Mouse (Mus musculus) lung, postnatal 0 days (tissue): ENCODE measurements around the gene Drd4. TPM values are rescaled to one million over a fixed set of nuclear protein-coding genes. Genes with fewer than 3 reads are reported as not detected.

ENCODE experiments used
- ATAC-seq: fragments of 200-750 bp; cut with Nextera tagmentation; 2 replicates; pipeline ENCODE4 v1.8.0; 2017; ENCODE audit warnings: moderate library complexity
- DNase-seq: peaks from one replicate; pipeline ENCODE4 v3.0.0-alpha.2; 2016; ENCODE audit warnings: low spot score
- H3K27ac ChIP-seq: fragments of 300-500 bp; sonication (generic); 2 replicates; pipeline ENCODE4 v1.5.1; 2014; ENCODE audit warnings: antibody characterized with exemption, mild to moderate bottlenecking, low read length, mixed read lengths
- H3K27me3 ChIP-seq: fragments of 300-500 bp; sonication (generic); replicated peaks from 2 replicates; pipeline ENCODE4 v1.6.1; 2014; ENCODE audit warnings: low read length, mixed read lengths; ENCODE audit not compliant: insufficient read depth
- H3K36me3 ChIP-seq: fragments of 300-500 bp; sonication (generic); 2 replicates; pipeline ENCODE4 v1.6.1; 2014; ENCODE audit warnings: low read length, mixed read lengths; ENCODE audit not compliant: insufficient read depth
- H3K4me1 ChIP-seq: fragments of 300-500 bp; sonication (generic); 2 replicates; pipeline ENCODE4 v1.6.1; 2014; ENCODE audit warnings: antibody characterized with exemption, low read depth, low read length, mixed read lengths; ENCODE audit not compliant: insufficient read depth
- H3K4me2 ChIP-seq: fragments of 300-500 bp; sonication (generic); replicated peaks from 2 replicates; pipeline ENCODE4 v1.6.1; 2014; ENCODE audit warnings: low read depth, mild to moderate bottlenecking, low read length, moderate library complexity, mixed read lengths
- H3K4me3 ChIP-seq: fragments of 300-500 bp; sonication (generic); 2 replicates; pipeline ENCODE4 v1.5.1; 2014; ENCODE audit warnings: low read depth, low read length
- H3K9ac ChIP-seq: fragments of 300-500 bp; sonication (generic); replicated peaks from 2 replicates; pipeline ENCODE4 v1.6.1; 2014; ENCODE audit warnings: low read depth, mild to moderate bottlenecking
- H3K9me3 ChIP-seq: fragments of 300-500 bp; sonication (generic); 2 replicates; pipeline ENCODE4 v1.6.1; 2016; ENCODE audit warnings: low read length, mixed read lengths
- CTCF ChIP-seq: IDR thresholded peaks from 2 replicates; pipeline ENCODE4 v1.5.1; 2016; ENCODE audit warnings: antibody characterized with exemption, mild to moderate bottlenecking
- EP300 ChIP-seq: IDR thresholded peaks from 2 replicates; pipeline ENCODE4 v1.6.1; 2016; ENCODE audit warnings: antibody characterized with exemption, mild to moderate bottlenecking, control low read depth
- WGBS: fragments of 180-500 bp; shearing (Covaris S2); extraction: QIAGEN DNeasy Blood & Tissue Kit; methylation state at CpG from one replicate; pipeline ENCODE4 v1.1.7; 2014; 5-methylcytosine and 5-hydroxymethylcytosine counted together
- polyA plus RNA-seq: library from polyadenylated mRNA; unstranded; fragments of >200 nt; fragmentation: Nextera tagmentation; extraction: Ambion mirVana; gene quantifications from 2 replicates; pipeline ENCODE4 v1.2.1, GENCODE M21; 2015

Gene Drd4
- polyA plus RNA-seq, 1 experiment from 2014 or later = 0.12 TPM

DNA sequence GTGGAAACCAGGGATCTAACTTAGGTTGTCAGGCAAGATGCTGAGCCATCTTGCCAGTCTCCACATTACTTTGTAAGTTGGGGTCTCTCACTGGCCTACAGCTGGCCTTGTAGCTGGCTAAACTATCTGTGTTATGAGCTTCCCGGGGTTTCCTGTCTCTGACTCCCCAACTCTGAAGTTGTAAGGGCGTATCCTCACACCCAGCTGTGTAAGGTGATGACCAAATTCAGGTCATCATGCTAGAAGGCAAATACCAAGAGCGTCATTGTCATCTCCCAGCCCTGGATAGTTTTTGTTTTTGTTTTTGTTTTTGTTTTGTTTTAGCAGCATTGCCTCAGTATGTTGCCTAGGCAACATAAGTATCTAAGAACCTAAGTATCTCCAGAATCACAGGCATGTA, 21.2 kb upstream of the Drd4 start:
- Histone ChIP-seq H3K27ac (no peak overlapping the region), H3K4me2 (no peak overlapping the region), H3K27me3 (no peaks in the 10 kb centered on the region), H3K36me3 (no peaks in the 10 kb centered on the region), H3K9ac (no peak overlapping the region), H3K4me3 (no peak overlapping the region), H3K4me1 (peaks cover under 1% of the 10 kb centered on the region; the same call in 1 of the 2 replicates), H3K9me3 (no peaks in the 10 kb centered on the region)
- ATAC-seq = no peak
- WGBS = 77% methylated on average over 3 of the region's 3 CpGs
- TF ChIP-seq CTCF (no peak), EP300 (no peak)
- no peak for DNase-seq

- Histone ChIP-seq H3K27me3 (0 out of 2 replicates have a peak, but pooled peaks cover 5% of the 10 kb centered on the region), H3K36me3 (no peaks in the 10 kb centered on the region), H3K4me3 (no peak overlapping the region), H3K9me3 (no peaks in the 10 kb centered on the region), H3K9ac (no peak overlapping the region), H3K4me1 (peaks cover 6% of the 10 kb centered on the region; the same call in 1 of the 2 replicates), H3K4me2 (no peak overlapping the region), H3K27ac (no peak overlapping the region)
- ATAC-seq = no peak
- WGBS = 82% methylated on average over 9 of the region's 9 CpGs
- DNase-seq = no peak
- TF ChIP-seq CTCF = no peak
- no peak for TF ChIP-seq EP300
Measured at GRCm38 (mm10) chr7:141275356-141275755, 16.4 kb upstream of the Drd4 start.

DNA sequence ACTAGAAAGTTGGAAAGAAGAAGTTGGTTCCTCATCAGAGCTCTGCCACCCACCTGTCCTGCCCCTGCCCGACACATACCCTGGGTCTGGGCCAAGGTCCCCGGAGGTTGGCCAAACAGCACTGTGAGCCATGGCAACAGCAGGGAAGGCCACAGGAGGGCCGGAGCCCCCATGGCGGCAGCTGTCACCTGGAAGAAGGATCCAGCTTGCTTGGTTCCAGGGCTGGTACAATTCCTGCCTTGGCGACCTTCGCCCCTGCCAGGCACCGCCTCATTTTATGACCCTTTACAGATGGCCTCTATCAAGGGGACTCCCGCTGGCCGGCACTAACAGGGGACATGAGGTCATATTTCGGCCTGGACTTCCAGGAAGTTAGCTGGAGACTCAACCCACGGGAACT, 15.3 kb upstream of the Drd4 start, which contains the start of gene Cdhr5:
Gene Cdhr5 (minus strand): TSS at position 241 of the 400 bp plus-strand sequence.
- TF ChIP-seq EP300 = no peak
- no peak for TF ChIP-seq CTCF
- H3K36me3 ChIP-seq = no peaks in the 10 kb centered on the region
- 0 out of 2 replicates have a peak, but pooled peaks cover 5% of the 10 kb centered on the region for H3K27me3 ChIP-seq
- WGBS = 66% methylated on average over 11 of the region's 11 CpGs
- H3K4me1 ChIP-seq = peaks cover 6% of the 10 kb centered on the region; the same call in 1 of the 2 replicates
- H3K9me3 ChIP-seq = no peaks in the 10 kb centered on the region
- H3K4me2 ChIP-seq = no peak within 1 kb of the TSS
- ATAC-seq = no peak
- H3K27ac ChIP-seq = no peak within 1 kb of the TSS
- H3K9ac ChIP-seq = no peak within 1 kb of the TSS
- H3K4me3 ChIP-seq = no peak within 1 kb of the TSS
- DNase-seq = no peak

- no peak overlapping the region for H3K27ac ChIP-seq
- H3K4me1 ChIP-seq = peaks cover 6% of the 10 kb centered on the region; the same call in 1 of the 2 replicates
- no peak overlapping the region for H3K9ac ChIP-seq
- ATAC-seq (no peak; the same call in 1 of the 2 replicates), DNase-seq (no peak)
- 0 out of 2 replicates have a peak, but pooled peaks cover 5% of the 10 kb centered on the region for H3K27me3 ChIP-seq
- H3K4me3 ChIP-seq = no peak overlapping the region
- no peak for TF ChIP-seq CTCF
- TF ChIP-seq EP300 = no peak
- H3K36me3 ChIP-seq = no peaks in the 10 kb centered on the region
- no peaks in the 10 kb centered on the region for H3K9me3 ChIP-seq
- 91% methylated on average over 11 of the region's 11 CpGs for WGBS
- H3K4me2 ChIP-seq = no peak overlapping the region
Measured at GRCm38 (mm10) chr7:141277701-141278678, 13.8 kb upstream of the Drd4 start.

- Histone ChIP-seq H3K36me3 (no peaks in the 10 kb centered on the region), H3K4me1 (peaks cover 6% of the 10 kb centered on the region; the same call in 1 of the 2 replicates), H3K4me3 (peak within 1 kb of the TSS; percentile 36), H3K4me2 (peak within 1 kb of the TSS; percentile 74), H3K9me3 (no peaks in the 10 kb centered on the region), H3K27ac (no peak within 1 kb of the TSS), H3K27me3 (0 out of 2 replicates have a peak, but pooled peaks cover 5% of the 10 kb centered on the region), H3K9ac (no peak within 1 kb of the TSS)
- no peak for TF ChIP-seq EP300
- peak; percentile 74 for TF ChIP-seq CTCF
- DNase-seq = peak; percentile 62
- ATAC-seq = peak; percentile 74
- WGBS = 4% methylated on average over 46 of the region's 46 CpGs
Measured at GRCm38 (mm10) chr7:141278766-141279590, 12.8 kb upstream of the Drd4 start, which contains the start of gene Sct. Gene Sct, minus strand, starts transcription at chr7:141279133.

DNA sequence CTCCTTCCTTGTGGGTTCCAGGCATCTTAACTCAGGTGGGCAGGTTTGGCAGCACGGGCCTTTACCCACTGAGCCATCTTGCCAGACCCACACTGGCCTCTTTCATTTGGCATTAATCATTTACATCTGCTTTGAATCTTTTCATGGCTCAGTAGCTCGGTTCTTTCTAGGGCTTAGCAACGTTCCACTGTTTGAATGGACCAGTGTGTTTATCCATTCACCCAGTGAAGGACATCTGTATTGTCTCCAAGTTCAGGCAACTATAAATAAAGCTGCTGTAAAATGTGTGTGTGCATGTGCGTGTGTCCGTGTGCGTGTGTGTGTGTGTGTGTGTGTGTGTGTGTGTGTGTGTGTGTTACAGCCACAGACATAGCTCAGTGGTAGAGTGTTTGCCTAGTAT, 10.4 kb upstream of the Drd4 start:
- H3K36me3 ChIP-seq = no peaks in the 10 kb centered on the region
- H3K27me3 ChIP-seq = 0 out of 2 replicates have a peak, but pooled peaks cover 5% of the 10 kb centered on the region
- H3K9ac ChIP-seq = no peak overlapping the region
- ATAC-seq (no peak), DNase-seq (no peak)
- no peak overlapping the region for H3K4me3 ChIP-seq
- WGBS = 65% methylated on average over 6 of the region's 6 CpGs
- no peaks in the 10 kb centered on the region for H3K9me3 ChIP-seq
- peaks cover 6% of the 10 kb centered on the region; the same call in 1 of the 2 replicates for H3K4me1 ChIP-seq
- H3K27ac ChIP-seq = no peak overlapping the region
- no peak for TF ChIP-seq CTCF
- TF ChIP-seq EP300 = no peak
- H3K4me2 ChIP-seq = no peak overlapping the region
